Mouse (Mus musculus) embryonic fibroblast, embryonic 13.5 days (primary cell): ENCODE measurements at regions not wholly inside any gene's neighbourhood (a gene's known extent, or its start where the extent isn't known, plus 50 kb on each side); places are given as distances from the start of the nearest gene placed in this dataset.

Experiments used
- CTCF ChIP-seq: IDR thresholded peaks from 2 replicates; pipeline ENCODE4 v1.5.1; 2011; ENCODE audit warnings: mild to moderate bottlenecking, control low read depth, low read length, moderate library complexity, borderline replicate concordance; ENCODE audit not compliant: insufficient read depth
- POLR2A ChIP-seq: IDR thresholded peaks from 2 replicates; pipeline ENCODE4 v1.6.1; 2011; ENCODE audit warnings: low read depth, mild to moderate bottlenecking, control low read depth, low read length, moderate library complexity

DNA sequence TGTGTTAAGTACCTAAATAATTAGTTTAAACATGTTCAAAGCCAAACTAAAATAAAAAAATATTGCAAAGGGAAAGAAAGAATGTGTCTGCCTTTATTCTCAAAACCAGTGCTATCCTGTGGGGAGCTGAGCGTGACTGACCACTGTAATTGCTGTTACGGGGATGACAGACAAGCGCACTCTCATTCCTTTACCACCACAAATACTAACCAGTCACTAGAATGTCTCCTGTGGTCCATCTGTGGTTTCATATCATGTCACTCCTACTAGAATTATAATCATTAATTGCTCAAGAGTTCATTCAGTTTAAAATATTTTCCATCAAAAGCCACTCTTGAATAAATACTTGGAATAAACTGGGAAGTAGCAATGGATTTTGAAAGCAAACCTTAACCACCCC, 268.8 kb downstream of the Epha4 start:
- no peak for TF ChIP-seq POLR2A
- no peak for TF ChIP-seq CTCF
